Mouse (Mus musculus): ENCODE measurements at regions not wholly inside any gene's neighbourhood (a gene's known extent, or its start where the extent isn't known, plus 50 kb on each side); places are given as distances from the start of the nearest gene placed in this dataset.

DNA sequence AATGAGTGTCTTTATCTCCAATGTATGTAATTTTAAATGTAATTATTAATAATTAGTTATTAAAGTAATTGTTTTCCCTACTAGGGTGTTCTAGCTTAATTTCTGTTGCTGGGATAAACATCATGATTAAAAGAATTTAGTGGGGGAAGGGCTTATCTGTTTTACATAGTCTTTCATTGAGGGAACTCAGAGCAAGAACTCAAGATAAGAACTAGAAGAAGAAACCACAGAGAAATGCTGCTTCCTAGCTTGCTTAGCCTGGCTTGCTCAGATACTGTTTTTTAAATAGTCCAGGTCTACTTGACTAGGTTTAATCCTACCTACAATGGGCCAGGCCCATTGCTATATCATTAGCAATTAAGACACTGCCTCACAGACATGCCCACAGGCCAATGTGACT, 400.3 kb downstream of the Sqor start:
- no peak overlapping the region for H3K4me3 ChIP-seq (replicated peaks)
- no peak overlapping the region for H3K27ac ChIP-seq (replicated peaks)
- no peaks in the 10 kb centered on the region for H3K36me3 ChIP-seq
- H3K4me1 ChIP-seq = no peaks in the 10 kb centered on the region
- no peaks in the 10 kb centered on the region for H3K27me3 ChIP-seq (replicated peaks)
- H3K9ac ChIP-seq (replicated peaks) = no peak overlapping the region
- no peak overlapping the region for H3K4me2 ChIP-seq
- no peaks in the 10 kb centered on the region for H3K9me3 ChIP-seq (replicated peaks)
- no peak for ATAC-seq (ENCODE audit: low FRiP score)

DNA sequence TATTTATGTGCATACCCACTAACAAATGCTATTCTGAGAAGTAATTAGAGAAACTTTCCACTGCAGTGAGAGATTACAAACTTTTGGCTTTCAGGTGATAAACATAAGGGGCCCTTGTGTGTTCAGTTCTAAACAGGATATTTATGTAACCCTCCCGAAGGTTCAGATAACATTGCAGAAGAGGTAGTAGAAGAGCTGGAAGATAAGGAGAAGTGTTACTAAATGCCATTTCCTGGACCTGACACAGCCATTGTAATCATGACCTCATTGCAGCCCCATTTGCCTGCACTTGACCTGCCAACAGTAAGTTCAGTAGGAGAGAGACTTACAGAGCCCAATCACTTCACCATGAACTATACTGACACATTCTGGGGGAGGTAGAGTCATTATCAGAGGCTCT, 405.6 kb downstream of the Sqor start:
- no peak overlapping the region for H3K9ac ChIP-seq (replicated peaks)
- H3K27me3 ChIP-seq (replicated peaks) = no peaks in the 10 kb centered on the region
- no peak overlapping the region for H3K27ac ChIP-seq (replicated peaks)
- H3K4me1 ChIP-seq = no peaks in the 10 kb centered on the region
- 79% methylated on average over 1 of the region's 1 CpGs for WGBS
- no peaks in the 10 kb centered on the region for H3K36me3 ChIP-seq
- no peak for ATAC-seq (ENCODE audit: low FRiP score)
- no peaks in the 10 kb centered on the region for H3K9me3 ChIP-seq (replicated peaks)
- H3K4me2 ChIP-seq = no peak overlapping the region
- H3K4me3 ChIP-seq (replicated peaks) = no peak overlapping the region

DNA sequence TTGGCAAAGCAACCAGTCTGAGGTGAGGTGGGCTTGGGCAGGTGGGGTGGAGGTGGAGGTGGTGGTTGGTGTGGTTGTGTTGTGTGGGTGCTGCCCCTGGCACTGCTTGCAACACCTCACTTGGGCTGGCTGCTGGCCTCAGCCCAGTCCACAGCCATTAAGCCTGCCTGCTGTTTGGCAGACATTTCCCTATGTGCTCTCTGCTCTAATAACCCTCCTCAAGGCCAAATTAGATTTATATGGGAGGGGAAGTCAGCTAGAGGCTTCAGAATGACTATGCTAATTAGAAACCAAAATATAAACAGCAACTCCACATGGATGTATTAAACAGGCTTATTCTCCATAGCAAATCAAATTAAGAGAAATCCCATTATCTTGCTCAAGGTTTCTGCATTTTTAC, 417.2 kb downstream of the Sqor start:
- Histone ChIP-seq H3K4me3 (replicated peaks) (no peak overlapping the region), H3K27ac (replicated peaks) (peak overlapping the region; percentile 42; the same call in 1 of the 2 replicates), H3K4me2 (no peak overlapping the region), H3K4me1 (0 out of 2 replicates have a peak, but pooled peaks cover 7% of the 10 kb centered on the region), H3K27me3 (replicated peaks) (no peaks in the 10 kb centered on the region), H3K9me3 (replicated peaks) (no peaks in the 10 kb centered on the region), H3K36me3 (no peaks in the 10 kb centered on the region), H3K9ac (replicated peaks) (no peak overlapping the region)
- peak; percentile 83 for ATAC-seq (ENCODE audit: low FRiP score)

DNA sequence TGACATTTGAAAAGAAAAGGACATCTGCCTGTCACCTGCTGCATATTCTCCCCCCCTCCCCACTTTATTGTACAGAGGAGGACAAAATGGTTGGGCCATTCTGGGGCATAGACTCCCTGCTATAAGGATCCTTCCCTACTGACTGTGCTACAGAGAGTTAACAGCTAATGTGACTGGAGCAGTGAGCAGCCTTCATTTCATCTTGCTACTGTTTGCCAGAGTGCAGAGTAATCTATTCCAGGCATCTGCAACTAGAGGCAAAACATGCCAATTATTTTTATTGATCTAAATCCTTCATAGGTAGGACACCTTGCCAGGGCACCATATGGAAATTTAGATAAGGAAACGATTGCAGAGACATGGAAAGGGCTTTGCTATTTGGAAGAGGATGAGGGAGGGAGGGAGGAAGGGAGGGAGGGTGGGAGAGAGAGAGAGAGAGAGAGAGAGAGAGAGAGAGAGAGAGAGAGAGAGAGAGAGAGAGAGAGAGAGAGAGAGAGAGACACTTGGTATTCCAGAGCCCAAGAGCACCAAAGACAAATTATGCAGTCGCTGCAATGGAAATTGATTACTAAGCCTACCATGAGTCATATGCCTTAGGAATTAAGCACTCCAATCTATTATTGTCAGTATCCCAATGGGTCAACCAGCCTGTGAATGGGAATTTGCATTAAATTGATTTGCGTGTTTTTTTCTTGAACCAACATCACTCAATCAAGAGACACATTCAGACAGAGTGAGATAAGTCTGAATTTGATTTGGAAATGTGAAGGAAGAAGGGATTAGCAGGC, 426.0 kb downstream of the Sqor start:
- ATAC-seq (ENCODE audit: low FRiP score) = no peak
- Histone ChIP-seq H3K9me3 (replicated peaks) (no peaks in the 10 kb centered on the region), H3K4me1 (no peaks in the 10 kb centered on the region), H3K4me3 (replicated peaks) (no peak overlapping the region), H3K4me2 (no peak overlapping the region), H3K36me3 (no peaks in the 10 kb centered on the region), H3K9ac (replicated peaks) (no peak overlapping the region), H3K27ac (replicated peaks) (no peak overlapping the region), H3K27me3 (replicated peaks) (no peaks in the 10 kb centered on the region)
- WGBS = 57% methylated on average over 3 of the region's 3 CpGs

DNA sequence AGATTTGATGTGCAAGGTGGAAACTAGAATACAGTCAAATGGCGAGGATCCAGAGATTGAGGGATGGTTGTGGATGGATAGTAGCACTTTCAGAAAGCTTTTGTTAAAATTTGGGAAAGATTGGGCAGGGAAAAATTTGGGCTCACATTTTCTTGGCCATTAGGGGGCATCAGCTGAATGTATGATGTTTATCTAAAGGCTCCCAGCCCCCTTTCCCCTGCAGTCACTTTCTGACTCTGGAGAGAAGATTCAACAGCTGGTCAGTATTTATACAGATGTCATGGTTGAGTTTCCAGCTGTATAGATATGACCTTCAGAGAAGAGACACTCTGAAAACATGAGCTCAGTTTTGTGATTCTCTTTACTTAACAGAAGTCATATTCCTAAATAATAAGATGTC, 429.5 kb downstream of the Sqor start:
- no peak overlapping the region for H3K27ac ChIP-seq (replicated peaks)
- no peak for ATAC-seq (ENCODE audit: low FRiP score)
- WGBS = 45% methylated on average over 1 of the region's 1 CpGs

More for the DNA sequence above, 429.5 kb downstream of the Sqor start:
- H3K9ac ChIP-seq (replicated peaks) = no peak overlapping the region
- no peaks in the 10 kb centered on the region for H3K9me3 ChIP-seq (replicated peaks)
- H3K4me1 ChIP-seq = no peaks in the 10 kb centered on the region
- no peaks in the 10 kb centered on the region for H3K27me3 ChIP-seq (replicated peaks)
- no peak overlapping the region for H3K4me2 ChIP-seq
- no peak overlapping the region for H3K4me3 ChIP-seq (replicated peaks)
- no peaks in the 10 kb centered on the region for H3K36me3 ChIP-seq
